Mouse (Mus musculus): ENCODE measurements around the gene Slc48a1. TPM values are rescaled to one million over a fixed set of nuclear protein-coding genes. Genes with fewer than 3 reads are reported as not detected.

The Slc48a1 gene
- polyA plus RNA-seq, 1 experiment from 2014 or later, result 46.8 TPM

- no peak for ATAC-seq (ENCODE audit: low read depth)
- H3K27ac ChIP-seq (ENCODE audit: low read length), result no peak overlapping the region
Measured at GRCm38 (mm10) chr15:97748964-97749363, 29.4 kb upstream of the Slc48a1 start.

GRCm38 (mm10) chr15:97749397-97749796 is 28.9 kb upstream of the Slc48a1 start:
- 89% methylated on average over 9 of the region's 9 CpGs for WGBS
- no peak overlapping the region for H3K27ac ChIP-seq (ENCODE audit: low read length)

More at GRCm38 (mm10) chr15:97748964-97749363, 29.4 kb upstream of the Slc48a1 start:
- Histone ChIP-seq H3K9me3 (ENCODE audit: control insufficient read depth, low read length) (no peaks in the 10 kb centered on the region), H3K36me3 (ENCODE audit: control insufficient read depth, insufficient read depth, low read length) (peaks cover 3% of the 10 kb centered on the region; the same call in 1 of the 2 replicates), H3K9ac (ENCODE audit: low read length) (no peak overlapping the region), H3K4me1 (replicated peaks; ENCODE audit: control insufficient read depth, insufficient read depth, low read length) (peaks cover 14% of the 10 kb centered on the region), H3K27me3 (ENCODE audit: control insufficient read depth, insufficient read depth, low read depth, low read length) (no peaks in the 10 kb centered on the region), H3K4me3 (ENCODE audit: low read length) (no peak overlapping the region), H3K4me2 (ENCODE audit: low read depth, low read length) (no peak overlapping the region)
- 91% methylated on average over 4 of the region's 4 CpGs for WGBS

GRCm38 (mm10) chr15:97749841-97750240 is 28.5 kb upstream of the Slc48a1 start:
- ATAC-seq (ENCODE audit: low read depth), result no peak
- peaks cover 3% of the 10 kb centered on the region; the same call in 1 of the 2 replicates for H3K36me3 ChIP-seq (ENCODE audit: control insufficient read depth, insufficient read depth, low read length)
- peak overlapping the region; percentile 8; the same call in 1 of the 2 replicates for H3K9ac ChIP-seq (ENCODE audit: low read length)
- H3K9me3 ChIP-seq (ENCODE audit: control insufficient read depth, low read length), result no peaks in the 10 kb centered on the region
- H3K27ac ChIP-seq (ENCODE audit: low read length), result peak overlapping the region; percentile 33
- peaks cover 14% of the 10 kb centered on the region for H3K4me1 ChIP-seq (replicated peaks; ENCODE audit: control insufficient read depth, insufficient read depth, low read length)
- H3K27me3 ChIP-seq (ENCODE audit: control insufficient read depth, insufficient read depth, low read depth, low read length), result no peaks in the 10 kb centered on the region
- 77% methylated on average over 13 of the region's 13 CpGs for WGBS
- H3K4me2 ChIP-seq (ENCODE audit: low read depth, low read length), result no peak overlapping the region
- no peak overlapping the region for H3K4me3 ChIP-seq (ENCODE audit: low read length)

More at GRCm38 (mm10) chr15:97749397-97749796, 28.9 kb upstream of the Slc48a1 start:
- Histone ChIP-seq H3K27me3 (ENCODE audit: control insufficient read depth, insufficient read depth, low read depth, low read length) (no peaks in the 10 kb centered on the region), H3K36me3 (ENCODE audit: control insufficient read depth, insufficient read depth, low read length) (peaks cover 3% of the 10 kb centered on the region; the same call in 1 of the 2 replicates), H3K4me3 (ENCODE audit: low read length) (no peak overlapping the region), H3K9ac (ENCODE audit: low read length) (no peak overlapping the region; the same call in 1 of the 2 replicates), H3K4me2 (ENCODE audit: low read depth, low read length) (no peak overlapping the region), H3K9me3 (ENCODE audit: control insufficient read depth, low read length) (no peaks in the 10 kb centered on the region), H3K4me1 (replicated peaks; ENCODE audit: control insufficient read depth, insufficient read depth, low read length) (peaks cover 14% of the 10 kb centered on the region)
- no peak for ATAC-seq (ENCODE audit: low read depth)

- Histone ChIP-seq H3K4me1 (replicated peaks; ENCODE audit: control insufficient read depth, insufficient read depth, low read length) (peaks cover 14% of the 10 kb centered on the region), H3K27me3 (ENCODE audit: control insufficient read depth, insufficient read depth, low read depth, low read length) (no peaks in the 10 kb centered on the region), H3K4me2 (ENCODE audit: low read depth, low read length) (peak overlapping the region; percentile 29), H3K27ac (ENCODE audit: low read length) (peak overlapping the region; percentile 33), H3K36me3 (ENCODE audit: control insufficient read depth, insufficient read depth, low read length) (peaks cover 3% of the 10 kb centered on the region; the same call in 1 of the 2 replicates), H3K9me3 (ENCODE audit: control insufficient read depth, low read length) (no peaks in the 10 kb centered on the region), H3K9ac (ENCODE audit: low read length) (peak overlapping the region; percentile 8), H3K4me3 (ENCODE audit: low read length) (no peak overlapping the region)
- ATAC-seq (ENCODE audit: low read depth), result peak; percentile 96
- 5% methylated on average over 12 of the region's 12 CpGs for WGBS
Measured at GRCm38 (mm10) chr15:97750697-97751096, 27.6 kb upstream of the Slc48a1 start.

- Histone ChIP-seq H3K27me3 (ENCODE audit: control insufficient read depth, insufficient read depth, low read depth, low read length) (no peaks in the 10 kb centered on the region), H3K9me3 (ENCODE audit: control insufficient read depth, low read length) (no peaks in the 10 kb centered on the region), H3K36me3 (ENCODE audit: control insufficient read depth, insufficient read depth, low read length) (peaks cover 1% of the 10 kb centered on the region; the same call in 1 of the 2 replicates), H3K4me1 (replicated peaks; ENCODE audit: control insufficient read depth, insufficient read depth, low read length) (peaks cover 14% of the 10 kb centered on the region), H3K4me2 (ENCODE audit: low read depth, low read length) (no peak overlapping the region), H3K4me3 (ENCODE audit: low read length) (no peak overlapping the region), H3K27ac (ENCODE audit: low read length) (no peak overlapping the region; the same call in 1 of the 2 replicates), H3K9ac (ENCODE audit: low read length) (no peak overlapping the region)
- ATAC-seq (ENCODE audit: low read depth), result no peak
- 60% methylated on average over 2 of the region's 2 CpGs for WGBS
Measured at GRCm38 (mm10) chr15:97751676-97752075, 26.6 kb upstream of the Slc48a1 start.

- no peak overlapping the region for H3K27ac ChIP-seq (ENCODE audit: low read length)
- H3K36me3 ChIP-seq (ENCODE audit: control insufficient read depth, insufficient read depth, low read length), result no peaks in the 10 kb centered on the region
- peaks cover 14% of the 10 kb centered on the region for H3K4me1 ChIP-seq (replicated peaks; ENCODE audit: control insufficient read depth, insufficient read depth, low read length)
- ATAC-seq (ENCODE audit: low read depth), result no peak
- H3K9me3 ChIP-seq (ENCODE audit: control insufficient read depth, low read length), result no peaks in the 10 kb centered on the region
- H3K27me3 ChIP-seq (ENCODE audit: control insufficient read depth, insufficient read depth, low read depth, low read length), result no peaks in the 10 kb centered on the region
- WGBS, result 83% methylated on average over 5 of the region's 5 CpGs
- H3K9ac ChIP-seq (ENCODE audit: low read length), result no peak overlapping the region
- H3K4me2 ChIP-seq (ENCODE audit: low read depth, low read length), result no peak overlapping the region
- no peak overlapping the region for H3K4me3 ChIP-seq (ENCODE audit: low read length)
Measured at GRCm38 (mm10) chr15:97752491-97752890, 25.8 kb upstream of the Slc48a1 start.

GRCm38 (mm10) chr15:97754476-97754875 is 23.8 kb upstream of the Slc48a1 start:
- no peaks in the 10 kb centered on the region for H3K27me3 ChIP-seq (ENCODE audit: control insufficient read depth, insufficient read depth, low read depth, low read length)
- H3K27ac ChIP-seq (ENCODE audit: low read length), result no peak overlapping the region
- WGBS, result 25% methylated on average over 6 of the region's 6 CpGs
- no peak overlapping the region for H3K9ac ChIP-seq (ENCODE audit: low read length)
- H3K36me3 ChIP-seq (ENCODE audit: control insufficient read depth, insufficient read depth, low read length), result no peaks in the 10 kb centered on the region
- no peak for ATAC-seq (ENCODE audit: low read depth)
- H3K4me3 ChIP-seq (ENCODE audit: low read length), result no peak overlapping the region
- H3K4me1 ChIP-seq (replicated peaks; ENCODE audit: control insufficient read depth, insufficient read depth, low read length), result peaks cover 14% of the 10 kb centered on the region
- no peak overlapping the region for H3K4me2 ChIP-seq (ENCODE audit: low read depth, low read length)
- no peaks in the 10 kb centered on the region for H3K9me3 ChIP-seq (ENCODE audit: control insufficient read depth, low read length)

- ATAC-seq (ENCODE audit: low read depth), result no peak
- Histone ChIP-seq H3K4me2 (ENCODE audit: low read depth, low read length) (no peak overlapping the region), H3K4me1 (replicated peaks; ENCODE audit: control insufficient read depth, insufficient read depth, low read length) (peaks cover 9% of the 10 kb centered on the region), H3K36me3 (ENCODE audit: control insufficient read depth, insufficient read depth, low read length) (no peaks in the 10 kb centered on the region; the same call in 1 of the 2 replicates), H3K9me3 (ENCODE audit: control insufficient read depth, low read length) (no peaks in the 10 kb centered on the region), H3K27ac (ENCODE audit: low read length) (no peak overlapping the region), H3K27me3 (ENCODE audit: control insufficient read depth, insufficient read depth, low read depth, low read length) (no peaks in the 10 kb centered on the region), H3K9ac (ENCODE audit: low read length) (no peak overlapping the region), H3K4me3 (ENCODE audit: low read length) (no peak overlapping the region)
- 48% methylated on average over 8 of the region's 8 CpGs for WGBS
Measured at GRCm38 (mm10) chr15:97755361-97755760, 23.0 kb upstream of the Slc48a1 start.

GRCm38 (mm10) chr15:97760006-97760405 is 18.3 kb upstream of the Slc48a1 start:
- Histone ChIP-seq H3K4me1 (replicated peaks; ENCODE audit: control insufficient read depth, insufficient read depth, low read length) (peaks cover 29% of the 10 kb centered on the region), H3K4me3 (ENCODE audit: low read length) (no peak overlapping the region), H3K9me3 (ENCODE audit: control insufficient read depth, low read length) (no peaks in the 10 kb centered on the region), H3K27ac (ENCODE audit: low read length) (no peak overlapping the region), H3K4me2 (ENCODE audit: low read depth, low read length) (no peak overlapping the region), H3K27me3 (ENCODE audit: control insufficient read depth, insufficient read depth, low read depth, low read length) (no peaks in the 10 kb centered on the region), H3K9ac (ENCODE audit: low read length) (no peak overlapping the region), H3K36me3 (ENCODE audit: control insufficient read depth, insufficient read depth, low read length) (no peaks in the 10 kb centered on the region; the same call in 1 of the 2 replicates)
- ATAC-seq (ENCODE audit: low read depth), result no peak
- WGBS, result 86% methylated on average over 9 of the region's 9 CpGs
